8 mouse cellular contexts compared by ENCODE assay signal in the genomic region with DNA sequence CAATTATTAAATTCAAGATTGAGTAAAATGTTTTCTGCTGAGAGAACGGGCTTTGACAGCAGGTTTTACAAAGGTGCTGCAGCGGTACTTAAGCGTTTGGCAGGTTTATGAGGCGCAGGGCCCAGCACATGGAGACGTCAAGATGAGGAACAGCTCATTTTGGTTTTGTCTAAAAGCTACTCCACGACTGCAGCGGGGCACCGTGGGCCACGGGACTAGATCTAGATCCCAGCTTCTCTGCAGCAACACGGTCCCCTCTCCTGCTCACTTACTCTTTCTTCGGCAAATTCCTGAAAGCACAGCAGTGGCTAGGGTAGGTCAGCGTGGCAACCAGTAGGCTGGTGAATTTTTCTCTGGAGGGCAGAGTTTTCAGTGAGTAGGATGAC. TPM values are rescaled to one million over a fixed set of nuclear protein-coding genes. Genes with fewer than 3 reads are reported as not detected.
DNase-seq lines count a peak whose midpoint lies in the region; ATAC-seq and TF ChIP-seq lines count a peak whose summit lies in the region.
"Had no signal": no experiment of that assay in that cellular context is flagged by ENCODE, and none has a peak within 500 bp of the region (broad histone marks: within the 10 kb centered on the region; RNA-seq: fewer than 3 reads in every experiment).

No protein-coding gene starts in this region.

- H3K27ac ChIP-seq in lung, embryonic 14.5 days (ENCODE audit: low read depth): no peak overlapping the region
- H3K27ac ChIP-seq in limb, embryonic 14.5 days (replicated peaks; ENCODE audit: low read depth, low read length): no peak overlapping the region
- H3K27ac ChIP-seq in stomach, embryonic 15.5 days: no peak overlapping the region

- no peak overlapping the region for H3K4me3 ChIP-seq in lung, embryonic 14.5 days (ENCODE audit: low read depth, low read length)
- H3K4me3 ChIP-seq in limb, embryonic 14.5 days (replicated peaks; ENCODE audit: low read length): peak overlapping the region; percentile 19
- no peak overlapping the region for H3K4me3 ChIP-seq in stomach, embryonic 15.5 days (replicated peaks)

- H3K36me3 ChIP-seq in lung, embryonic 14.5 days (ENCODE audit: insufficient read depth): no peaks in the 10 kb centered on the region
- no peaks in the 10 kb centered on the region for H3K36me3 ChIP-seq in limb, embryonic 14.5 days (ENCODE audit: control insufficient read depth, insufficient read depth, low read length)
- H3K36me3 ChIP-seq in stomach, embryonic 15.5 days: no peaks in the 10 kb centered on the region

- peak overlapping the region; percentile 40 for H3K4me2 ChIP-seq in lung, embryonic 14.5 days
- H3K4me2 ChIP-seq in limb, embryonic 14.5 days (replicated peaks; ENCODE audit: low read depth, low read length, severe bottlenecking): peak overlapping the region; percentile 39
- H3K4me2 ChIP-seq in stomach, embryonic 15.5 days: peak overlapping the region; percentile 37

- 54% methylated on average over 12 of the region's 12 CpGs for WGBS in lung, embryonic 14.5 days
- 22% methylated on average over 12 of the region's 12 CpGs for WGBS in limb, embryonic 14.5 days
- 43% methylated on average over 12 of the region's 12 CpGs for WGBS in stomach, embryonic 15.5 days

- H3K9ac ChIP-seq in lung, embryonic 14.5 days: no peak overlapping the region
- no peak overlapping the region for H3K9ac ChIP-seq in limb, embryonic 14.5 days (ENCODE audit: low read depth, low read length, severe bottlenecking)
- H3K9ac ChIP-seq in stomach, embryonic 15.5 days: no peak overlapping the region

- H3K4me1 ChIP-seq in lung, embryonic 14.5 days (ENCODE audit: insufficient read depth): no peaks in the 10 kb centered on the region
- H3K4me1 ChIP-seq in limb, embryonic 14.5 days (ENCODE audit: control insufficient read depth, insufficient read depth, low read length): peaks cover 15% of the 10 kb centered on the region
- no peaks in the 10 kb centered on the region for H3K4me1 ChIP-seq in stomach, embryonic 15.5 days

- H3K9me3 ChIP-seq in lung, embryonic 14.5 days (ENCODE audit: low read depth, low read length): no peaks in the 10 kb centered on the region
- H3K9me3 ChIP-seq in limb, embryonic 14.5 days (ENCODE audit: control insufficient read depth, low read length): no peaks in the 10 kb centered on the region
- H3K9me3 ChIP-seq in stomach, embryonic 15.5 days: no peaks in the 10 kb centered on the region

- no peaks in the 10 kb centered on the region for H3K27me3 ChIP-seq in lung, embryonic 14.5 days (ENCODE audit: insufficient read depth, low read length)
- H3K27me3 ChIP-seq in limb, embryonic 14.5 days (ENCODE audit: control insufficient read depth, insufficient read depth, low read length): no peaks in the 10 kb centered on the region
- no peaks in the 10 kb centered on the region for H3K27me3 ChIP-seq in stomach, embryonic 15.5 days (replicated peaks)

- TF ChIP-seq POLR2A in limb, embryonic 14.5 days (IDR thresholded peaks at IDR 0.05; ENCODE audit: borderline replicate concordance, extremely low read depth, insufficient read depth, insufficient read length): no peak

- TF ChIP-seq CTCF in lung, embryonic 14.5 days (IDR thresholded peaks at IDR 0.05; ENCODE audit: low read depth): no peak

- no peak for DNase-seq in lung, embryonic 14.5 days
- no peak for DNase-seq in lung, postnatal 36 days
- DNase-seq in limb, embryonic 14.5 days (ENCODE audit: low spot score): no peak
- no peak for DNase-seq in MN1 (ENCODE audit: low spot score)
- no peak for DNase-seq in retina, embryonic 14.5 days (ENCODE audit: low spot score)
- DNase-seq: cerebellum, adult 11-12 months had no signal

- ATAC-seq in lung, embryonic 14.5 days (ENCODE audit: insufficient read depth): no peak
- peak; percentile 33 to 52 for ATAC-seq in hematopoietic stem cell, adult 5-6 weeks (replicated peaks in 1 of 2; ENCODE audit: insufficient read depth in 1 of 2, low FRiP score in 2 of 2, low TSS enrichment in 1 of 2, low read depth in 1 of 2, poor library complexity in 2 of 2, severe bottlenecking in 2 of 2)
- no peak for ATAC-seq in limb, embryonic 14.5 days (ENCODE audit: low FRiP score, low read depth)
- ATAC-seq in stomach, embryonic 15.5 days (ENCODE audit: insufficient read depth, low FRiP score, low read depth): no peak

RNA-seq across cellular contexts. Expression of a gene that starts 38.3 kb away (rescaled TPM):
- 0.31 and 0.61 TPM in 2 replicates for polyA plus RNA-seq in lung, embryonic 14.5 days (2014; fragmentation: Nextera tagmentation; extraction: Ambion mirVana)
- total RNA-seq in hematopoietic stem cell, adult 5-6 weeks (2017): 5.1 and 6.8 TPM in 2 replicates
- 0.23 and 0.49 TPM in 2 replicates for polyA plus RNA-seq in limb, embryonic 14.5 days (2012; rRNA removed)
- polyA plus RNA-seq in limb, embryonic 14.5 days (2014; fragmentation: Nextera tagmentation; extraction: Ambion mirVana): 0.19 TPM in 2 replicates
- not detected in 2 replicates for polyA plus RNA-seq in stomach, embryonic 15.5 days (2015; fragmentation: Nextera tagmentation; extraction: Ambion mirVana)

Comparison
In these comparisons a context has a peak if more than half of its experiments do, and no peak if none do; other contexts are left out.
1. ATAC-seq: peak in hematopoietic stem cell, adult 5-6 weeks (2 of 2); none in lung, embryonic 14.5 days (single experiment), limb, embryonic 14.5 days (single experiment) and stomach, embryonic 15.5 days (single experiment).
2. Peak in every context shown above with its lines, with median percentiles within 50 percentile points of each other: H3K4me2 ChIP-seq.